Mouse (Mus musculus) embryonic stem cell, embryonic (primary cell): ENCODE results near the gene Mical2.

Experiments used
- CTCF ChIA-PET, 4 experiments: fragments of 300-600 bp in 2 of 4; fragments of 350-600 bp in 2 of 4; sonication (Branson Sonifier 250); formaldehyde crosslinking; loops; one replicate each; lab custom pipeline; 2022; ENCODE audit warnings: inconsistent platforms in 2 of 4; lab: Charles Lee
- POLR2A ChIA-PET, 4 experiments: fragments of 300-600 bp in 2 of 4; fragments of 350-600 bp in 2 of 4; sonication (Branson Sonifier 250); formaldehyde crosslinking; loops; one replicate each; lab custom pipeline; 2022; ENCODE audit warnings: antibody characterized with exemption in 4 of 4, inconsistent platforms in 1 of 4; lab: Charles Lee

Mical2 gene

DNA sequence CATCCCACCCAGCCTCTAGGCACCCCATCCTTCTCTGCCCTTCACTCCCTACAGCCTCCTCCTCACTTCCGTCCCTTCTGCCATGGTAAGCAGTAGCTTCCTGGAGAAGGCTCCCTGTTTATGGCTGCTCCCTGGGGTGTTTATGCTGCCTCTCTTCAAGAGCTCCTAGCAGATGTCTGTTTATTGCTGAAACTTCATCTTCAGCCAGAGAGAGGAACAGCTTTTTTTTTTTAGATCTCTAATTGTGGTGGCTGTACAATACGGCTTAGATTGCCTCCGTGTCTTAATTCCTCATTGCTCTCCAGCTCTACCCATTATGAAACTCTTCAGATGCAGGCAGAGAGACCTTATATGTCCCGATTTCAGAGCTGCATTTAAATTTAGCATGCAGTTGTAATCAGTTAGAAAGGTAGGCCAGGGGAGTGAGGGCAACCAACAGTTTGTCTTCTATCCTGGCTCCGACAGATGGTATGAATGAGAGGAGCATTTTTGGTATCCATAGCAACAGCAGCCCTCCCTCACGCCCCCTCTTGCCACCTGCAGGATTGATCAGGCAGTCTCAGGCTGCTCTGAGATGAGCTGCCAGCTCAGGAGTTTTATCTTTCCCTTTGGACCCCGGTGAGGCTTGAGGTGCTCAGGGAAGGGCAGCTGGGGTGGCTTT lies 7.8 kb downstream of the Mical2 start:
- CTCF ChIA-PET: no interaction called here

DNA sequence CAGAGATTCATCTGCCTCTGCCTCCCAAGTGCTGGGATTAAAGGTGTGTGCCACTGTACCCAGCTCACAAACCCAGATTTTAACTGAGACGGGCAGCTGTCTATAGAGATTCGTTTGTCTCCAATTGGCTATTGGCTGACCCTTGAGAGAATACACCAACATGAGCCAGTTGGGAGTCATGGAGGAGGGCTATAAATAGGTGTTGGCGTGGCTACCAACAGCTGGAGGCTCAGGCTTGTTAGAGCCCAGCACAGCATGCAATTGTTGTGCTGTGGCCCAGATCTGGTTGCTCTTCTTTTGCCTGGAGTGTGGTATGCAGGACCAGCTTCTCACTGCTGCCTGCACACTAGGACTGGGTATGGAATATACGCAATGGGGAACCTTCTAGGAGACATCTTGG lies 8.8 kb downstream of the Mical2 start:
- ChIA-PET POLR2A (no interaction called here), CTCF (no interaction called here)

More for the DNA sequence above, 7.8 kb downstream of the Mical2 start:
- POLR2A ChIA-PET: interaction anchor here in 1 of 4 experiments (0.6 kb wide), 1 partner anchor 73 kb away, joined by 3 read pairs; no protein-coding TSS in a partner anchor

DNA sequence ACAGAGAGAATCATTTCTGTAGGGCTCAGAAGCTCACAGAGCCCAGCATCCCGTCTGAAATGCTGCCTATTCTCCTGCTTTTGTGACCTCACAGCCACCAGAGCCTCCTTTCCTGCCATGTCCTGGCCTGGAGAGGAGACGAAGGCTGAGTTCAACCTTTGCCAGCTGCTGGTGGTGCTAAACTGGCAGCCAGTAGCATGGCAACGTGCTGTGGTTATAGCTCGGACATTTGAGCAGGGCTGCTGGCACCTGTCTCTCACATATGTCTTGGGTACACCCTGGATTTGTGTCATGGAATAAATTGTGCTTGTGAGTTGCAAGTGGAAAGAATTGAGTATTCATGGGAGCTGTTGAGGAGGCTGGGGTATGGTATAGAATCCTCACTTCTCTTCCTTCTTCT lies 9.8 kb downstream of the Mical2 start:
- ChIA-PET CTCF (no interaction called here), POLR2A (interaction anchor here in 1 of 4 experiments (1.4 kb wide), 1 partner anchor 16 kb away, joined by 3 read pairs; no protein-coding TSS in a partner anchor)

DNA sequence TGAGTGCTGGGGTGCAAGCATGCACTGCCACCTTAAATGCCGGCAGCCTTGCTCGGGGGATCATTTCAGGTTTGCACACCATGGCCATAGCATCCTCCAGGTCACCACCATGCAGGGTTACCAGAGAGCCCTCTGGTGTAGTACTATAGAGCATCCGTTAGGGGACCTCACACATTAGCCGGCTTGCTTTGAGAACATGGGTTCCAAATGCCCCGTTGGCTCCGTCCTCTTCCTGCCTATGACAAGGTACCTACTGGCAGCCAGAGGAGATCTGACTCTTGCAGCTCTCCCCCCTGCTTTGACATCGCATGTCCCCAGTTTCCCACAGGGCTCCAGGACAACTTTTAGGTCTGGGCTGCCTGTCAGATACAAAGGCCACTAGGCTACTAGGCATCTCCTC lies 11.6 kb downstream of the Mical2 start:
- ChIA-PET POLR2A (no interaction called here), CTCF (no interaction called here)

DNA sequence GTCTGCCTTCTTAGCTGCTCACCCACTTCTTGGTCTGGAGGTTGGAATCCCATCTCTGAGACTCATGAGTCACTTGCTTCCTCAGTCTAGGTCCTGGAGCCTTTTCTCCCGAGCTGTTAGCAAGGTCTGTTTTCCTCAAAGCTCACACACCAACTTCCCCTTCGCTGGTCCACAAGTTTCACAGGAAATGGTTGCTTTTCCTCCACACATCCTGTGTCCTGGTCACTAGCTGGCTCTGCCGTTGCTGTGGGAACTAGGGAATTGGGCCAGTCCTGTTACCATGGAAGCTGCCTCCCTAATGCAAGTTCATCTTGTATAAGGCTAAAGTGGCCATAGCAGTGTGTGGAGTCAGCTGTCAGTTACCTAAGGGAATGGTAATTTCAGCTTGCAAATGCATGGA lies 12.2 kb downstream of the Mical2 start:
- ChIA-PET POLR2A (interaction anchor here in 1 of 4 experiments (0.6 kb wide), 1 partner anchor 25 kb away, joined by 5 read pairs; no protein-coding TSS in a partner anchor), CTCF (no interaction called here)

DNA sequence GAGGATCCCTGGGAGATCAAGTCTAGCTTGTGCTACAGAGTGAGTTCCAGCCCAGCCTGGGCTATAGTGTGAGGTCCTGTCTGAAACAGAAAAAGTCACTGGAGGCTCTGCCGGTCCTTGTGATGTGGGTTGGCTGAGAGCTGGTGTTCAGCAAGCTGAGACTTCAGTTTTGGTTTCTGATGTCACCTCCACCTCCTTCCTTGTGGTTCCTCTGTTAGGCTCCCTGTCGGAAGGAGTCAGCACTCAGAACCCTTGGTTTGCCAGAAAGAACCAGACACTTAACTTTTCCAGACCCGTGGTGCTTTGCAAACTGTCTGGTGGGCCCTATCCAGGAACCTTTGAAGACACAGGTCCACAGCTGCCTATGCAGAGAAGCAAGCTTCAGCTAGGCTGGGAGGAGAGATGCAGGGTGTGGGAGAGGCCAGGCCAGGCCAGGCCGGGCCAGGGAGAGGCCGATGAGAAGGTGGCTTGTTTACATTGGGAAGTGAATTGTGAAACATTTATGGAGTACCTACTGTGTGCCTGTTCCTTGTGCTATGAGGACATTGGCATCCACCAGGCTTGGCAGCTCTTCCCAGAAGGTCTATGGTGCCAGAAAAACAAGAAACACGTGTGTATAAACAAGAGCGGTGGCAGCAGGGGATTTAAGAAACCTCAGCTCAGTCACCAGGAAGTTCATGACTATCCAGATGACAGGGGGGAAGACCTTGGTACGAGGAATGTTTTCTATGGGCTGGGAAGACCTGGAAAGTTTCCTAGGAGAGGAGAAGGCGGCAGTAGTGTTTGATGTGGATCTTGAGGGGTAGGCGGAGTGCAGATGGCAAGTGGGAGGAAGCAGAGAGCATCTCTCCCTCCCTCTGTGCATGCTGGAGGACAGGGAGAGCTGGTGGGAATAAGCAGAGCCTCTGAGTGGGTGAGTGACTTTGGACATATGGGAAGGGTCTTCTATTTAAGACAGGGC lies 13.4 kb downstream of the Mical2 start:
- ChIA-PET CTCF (no interaction called here), POLR2A (interaction anchor here in 1 of 4 experiments (1.1 kb wide), 1 partner anchor 13 kb away, joined by 4 read pairs; no protein-coding TSS in a partner anchor)

DNA sequence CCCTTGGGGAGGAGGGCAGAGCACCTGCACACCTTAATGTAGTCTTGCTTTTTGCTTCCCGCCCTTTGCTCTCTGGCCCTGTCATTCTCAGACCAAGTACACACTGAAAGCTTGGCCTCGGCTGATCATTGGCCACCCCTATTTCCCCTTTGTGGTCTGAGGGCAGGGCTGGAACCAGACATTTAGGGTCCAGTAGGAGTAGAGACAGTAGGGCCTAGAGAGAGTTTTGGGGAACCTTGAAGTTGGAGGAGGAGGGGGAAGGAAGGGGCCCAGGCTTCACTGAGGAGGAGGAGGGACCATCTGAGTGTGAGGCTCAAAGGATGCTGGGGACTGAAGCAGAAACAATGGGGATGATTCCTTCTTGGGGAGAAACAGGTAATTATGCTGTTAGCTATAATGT lies 15.1 kb downstream of the Mical2 start:
- ChIA-PET CTCF (no interaction called here), POLR2A (interaction anchor here in 1 of 4 experiments (0.9 kb wide), 1 partner anchor 14 kb away, joined by 3 read pairs; no protein-coding TSS in a partner anchor)

DNA sequence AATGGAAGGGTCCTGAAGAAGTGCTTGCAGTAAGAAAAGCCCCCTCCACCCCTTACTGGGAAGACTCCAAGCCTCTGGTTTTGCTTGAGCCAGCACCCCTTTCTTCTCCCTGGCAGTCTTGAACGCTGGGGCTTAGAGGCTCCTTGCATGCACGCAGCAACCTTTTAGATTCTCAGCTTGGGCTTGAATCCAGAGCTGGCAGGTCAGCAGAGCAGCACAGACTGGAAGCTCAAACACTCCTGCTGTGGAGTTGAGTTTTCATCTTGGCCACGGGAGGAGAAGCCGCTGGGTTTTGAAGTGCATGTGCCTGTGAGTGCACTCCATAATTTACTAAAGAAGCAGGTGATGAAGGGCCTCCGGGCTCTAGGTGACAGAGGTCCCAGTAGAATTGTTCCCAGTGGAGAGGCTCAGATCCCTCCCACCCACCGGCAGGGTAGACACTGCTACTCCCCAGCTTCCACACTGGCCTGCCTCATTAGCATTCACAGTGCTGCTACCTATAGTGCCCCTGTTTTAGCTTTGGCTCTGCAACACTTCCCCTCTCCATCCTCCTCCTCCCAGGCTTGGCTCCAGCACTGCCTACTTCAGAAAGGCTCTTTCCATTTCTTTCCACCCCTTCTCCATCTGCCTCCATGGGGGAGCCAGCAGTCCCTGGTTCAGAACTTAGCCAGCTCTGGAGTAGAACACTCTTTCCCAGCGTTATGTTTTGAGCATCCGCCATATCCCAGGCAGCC lies 15.7 kb downstream of the Mical2 start:
- ChIA-PET POLR2A (interaction anchor here in 1 of 4 experiments (0.9 kb wide), 1 partner anchor 15 kb away, joined by 3 read pairs; no protein-coding TSS in a partner anchor), CTCF (no interaction called here)

DNA sequence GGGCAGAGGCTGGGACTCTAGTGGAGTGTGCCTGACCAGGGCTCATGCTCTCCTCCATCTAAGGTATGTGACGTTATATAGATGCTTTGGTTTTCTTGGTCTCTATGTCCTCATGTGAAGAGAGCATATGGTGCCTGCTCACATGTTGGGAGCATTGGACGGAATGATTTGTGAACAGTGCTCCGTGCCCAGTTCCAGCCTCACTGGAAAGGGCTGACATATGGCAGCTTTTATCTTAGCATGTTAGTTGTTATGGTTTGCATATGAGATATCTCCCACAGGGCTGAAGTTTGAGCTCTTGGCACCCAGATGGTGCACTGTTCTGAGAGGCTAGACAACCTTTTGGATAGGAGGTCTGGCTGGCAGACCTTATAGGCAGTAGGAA lies 16.3 kb downstream of the Mical2 start:
- POLR2A ChIA-PET: interaction anchor here in 1 of 4 experiments (1.3 kb wide), 1 partner anchor 35 kb away, joined by 3 read pairs; no protein-coding TSS in a partner anchor
- CTCF ChIA-PET: no interaction called here

DNA sequence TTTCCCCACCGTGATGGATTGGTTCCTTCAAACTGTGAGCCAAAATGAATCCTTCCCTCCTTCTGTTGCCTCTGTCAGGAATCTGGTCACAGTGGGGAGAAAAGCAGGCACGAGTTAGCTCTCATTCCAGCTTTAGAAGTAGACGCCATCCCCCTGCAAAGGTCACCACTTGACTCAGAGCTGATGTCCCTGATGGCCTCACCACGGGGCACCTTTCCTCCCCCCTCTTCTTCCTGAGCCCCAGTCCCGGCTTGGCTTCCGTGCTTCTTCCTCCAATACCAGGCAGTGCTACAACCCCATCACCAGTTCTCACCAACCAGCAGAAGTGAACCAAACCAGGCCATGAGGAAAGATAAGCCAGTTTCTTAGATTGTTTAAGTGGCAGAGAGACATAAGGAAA lies 16.9 kb downstream of the Mical2 start:
- POLR2A ChIA-PET: interaction anchor here in 1 of 4 experiments (1.3 kb wide), 1 partner anchor 35 kb away, joined by 3 read pairs; no protein-coding TSS in a partner anchor
- CTCF ChIA-PET: no interaction called here

DNA sequence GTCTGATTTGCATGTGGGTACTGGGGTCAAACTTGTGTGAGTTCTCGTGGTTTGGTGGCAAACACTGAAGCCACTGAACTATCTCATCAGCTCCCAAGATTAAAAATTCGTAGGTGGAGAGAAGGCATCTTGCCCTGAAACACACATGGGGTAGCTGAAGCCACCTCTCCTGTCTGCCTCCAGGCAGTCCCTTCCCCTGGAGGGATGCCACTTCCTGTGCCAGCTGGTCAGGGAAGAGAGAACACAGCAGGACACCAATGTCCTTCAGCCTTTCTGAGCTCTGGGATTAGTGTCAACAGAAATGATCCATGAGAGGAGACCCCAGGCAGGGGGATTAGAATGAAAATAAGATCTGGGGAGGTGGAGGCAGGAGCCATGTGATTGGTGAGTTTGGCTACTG lies 18.4 kb downstream of the Mical2 start:
- CTCF ChIA-PET: interaction anchor here in 2 of 4 experiments (0.6 to 0.9 kb wide), 2 partner anchors 50 to 55 kb away, joined by 3 read pairs; no protein-coding TSS in a partner anchor
- POLR2A ChIA-PET: no interaction called here

DNA sequence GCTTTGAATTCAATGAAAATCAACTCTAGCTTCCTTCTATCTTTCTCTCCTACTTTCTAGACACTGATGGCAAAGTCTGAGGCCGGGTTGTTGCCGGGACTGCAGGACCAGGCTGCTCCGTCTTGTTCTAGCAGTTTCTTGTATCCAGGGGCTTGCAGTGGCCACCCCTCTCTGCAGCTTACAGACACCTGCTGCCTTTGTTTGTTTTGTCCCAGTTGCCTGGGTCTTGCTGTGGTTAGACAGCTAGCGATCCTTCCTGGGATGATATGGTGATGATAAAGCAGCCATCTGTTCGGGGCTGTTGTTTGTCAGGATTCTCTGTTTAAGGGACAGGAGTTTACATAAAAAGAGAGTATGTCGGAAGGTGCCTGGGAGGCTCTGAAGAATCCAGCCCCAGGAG lies 19.0 kb downstream of the Mical2 start:
- ChIA-PET POLR2A (interaction anchor here in 1 of 4 experiments (0.6 kb wide), 1 partner anchor 183 kb away, joined by 3 read pairs; no protein-coding TSS in a partner anchor), CTCF (interaction anchor here in 2 of 4 experiments (0.6 to 0.9 kb wide), 2 partner anchors 49 to 55 kb away, joined by 3 read pairs; no protein-coding TSS in a partner anchor)

DNA sequence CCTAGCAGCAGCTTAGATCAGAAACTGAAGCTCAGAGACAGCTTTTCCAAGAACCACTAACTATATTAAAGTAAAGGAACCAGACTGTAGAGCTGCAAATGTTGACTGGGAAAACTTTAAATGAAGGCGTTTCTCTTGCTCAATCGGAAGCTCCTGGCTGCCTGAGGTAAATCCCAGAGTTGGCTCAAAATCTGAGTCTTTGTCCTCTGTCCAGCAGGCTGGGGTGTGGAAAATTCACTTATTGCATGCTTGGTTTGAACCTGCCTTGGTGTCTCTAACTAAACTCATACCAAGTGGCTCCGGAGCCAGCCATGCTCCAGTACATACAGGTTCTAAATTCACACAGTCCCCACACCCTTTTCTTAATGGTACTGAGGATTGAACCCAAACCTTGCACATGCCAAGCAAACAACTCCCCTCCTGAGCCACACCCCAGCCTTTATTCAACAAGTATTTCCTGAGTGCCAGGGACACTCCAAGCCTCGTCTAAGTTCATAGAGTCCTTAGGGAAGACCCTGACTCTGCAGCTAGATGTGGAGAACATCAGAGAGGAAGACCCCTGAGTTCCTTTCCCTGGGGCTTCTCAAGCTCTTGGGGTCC lies 20.3 kb downstream of the Mical2 start:
- CTCF ChIA-PET: no interaction called here
- POLR2A ChIA-PET: no interaction called here

DNA sequence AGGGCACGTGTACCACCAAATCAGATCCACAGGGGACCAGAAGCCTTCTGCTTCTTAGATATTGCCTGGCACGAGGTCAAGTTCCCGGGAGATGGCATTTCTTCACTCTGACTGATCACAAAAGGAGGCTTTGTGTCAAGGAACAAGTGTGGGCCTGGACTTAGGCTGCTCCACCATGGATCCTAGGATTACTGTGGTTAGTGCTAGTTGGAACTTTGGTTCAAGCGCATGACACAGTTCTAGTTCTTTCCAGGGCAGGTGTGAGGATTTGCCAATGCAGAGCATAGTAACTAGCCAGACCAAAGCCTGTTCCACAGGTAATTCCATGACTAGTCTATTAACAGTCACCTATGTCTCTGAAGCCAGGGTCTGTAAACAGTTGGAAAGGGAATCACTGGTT lies 20.8 kb downstream of the Mical2 start:
- CTCF ChIA-PET: no interaction called here
- POLR2A ChIA-PET: no interaction called here

DNA sequence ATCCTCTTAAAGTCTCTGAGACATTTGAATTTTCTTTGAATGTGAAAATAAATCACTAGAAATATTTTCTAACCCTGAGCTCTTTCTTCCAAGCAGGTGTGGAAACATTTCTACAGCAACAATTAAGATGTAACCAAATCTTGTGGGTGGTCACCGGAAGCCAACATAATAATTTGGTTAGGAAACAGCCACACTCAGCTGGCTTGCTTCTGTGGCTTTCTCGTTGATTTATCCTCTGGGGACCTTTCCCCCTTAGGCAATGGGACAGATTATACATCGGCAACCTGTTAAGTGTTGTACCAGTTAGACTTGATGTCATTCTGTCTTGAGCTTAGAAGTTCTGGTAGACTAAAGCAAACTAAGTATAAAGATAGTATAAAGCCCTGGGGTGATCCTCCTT lies 22.2 kb downstream of the Mical2 start:
- CTCF ChIA-PET: no interaction called here
- POLR2A ChIA-PET: no interaction called here

DNA sequence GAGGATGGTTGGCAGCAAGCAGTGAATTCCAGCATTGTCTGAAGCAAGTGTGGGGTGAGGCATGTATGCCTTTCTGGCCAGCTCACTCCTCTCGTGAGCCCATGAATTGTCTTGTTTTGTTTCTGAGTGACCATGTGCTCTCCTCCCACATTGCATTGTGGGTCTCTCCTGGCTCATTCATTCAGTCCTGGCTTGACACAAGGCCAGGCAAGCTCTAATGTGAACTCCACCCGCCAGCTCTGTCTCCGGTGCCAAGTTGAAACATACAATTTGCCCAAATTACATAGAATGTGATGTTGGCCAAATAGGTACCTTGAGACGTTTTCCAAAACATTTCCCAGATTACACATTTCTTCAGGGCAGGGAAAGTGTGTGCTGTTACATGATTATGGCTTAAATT lies 23.8 kb downstream of the Mical2 start:
- POLR2A ChIA-PET: no interaction called here
- CTCF ChIA-PET: no interaction called here

DNA sequence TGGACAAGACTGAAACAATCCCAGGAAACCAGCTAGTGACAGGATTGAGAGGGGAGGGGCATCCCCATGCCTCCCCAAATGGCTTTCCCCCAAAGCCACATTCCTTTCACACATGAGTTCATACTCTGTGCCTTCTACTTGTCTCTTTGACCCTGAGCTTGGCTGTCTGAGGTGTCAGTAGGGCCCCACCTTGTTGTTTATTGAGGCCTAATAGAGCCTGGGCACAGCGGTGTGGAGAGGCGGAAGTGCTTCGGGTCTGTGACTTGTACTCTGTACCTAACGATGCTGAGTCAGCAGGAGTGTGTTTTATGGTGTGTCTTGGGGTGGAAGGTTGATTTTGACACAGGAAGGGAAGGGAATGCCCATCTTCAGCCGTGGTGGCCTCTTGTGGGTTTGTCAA lies 26.4 kb downstream of the Mical2 start:
- POLR2A ChIA-PET: interaction anchor here in 1 of 4 experiments (0.7 kb wide), 1 partner anchor 27 kb away, joined by 3 read pairs; no protein-coding TSS in a partner anchor
- CTCF ChIA-PET: no interaction called here

DNA sequence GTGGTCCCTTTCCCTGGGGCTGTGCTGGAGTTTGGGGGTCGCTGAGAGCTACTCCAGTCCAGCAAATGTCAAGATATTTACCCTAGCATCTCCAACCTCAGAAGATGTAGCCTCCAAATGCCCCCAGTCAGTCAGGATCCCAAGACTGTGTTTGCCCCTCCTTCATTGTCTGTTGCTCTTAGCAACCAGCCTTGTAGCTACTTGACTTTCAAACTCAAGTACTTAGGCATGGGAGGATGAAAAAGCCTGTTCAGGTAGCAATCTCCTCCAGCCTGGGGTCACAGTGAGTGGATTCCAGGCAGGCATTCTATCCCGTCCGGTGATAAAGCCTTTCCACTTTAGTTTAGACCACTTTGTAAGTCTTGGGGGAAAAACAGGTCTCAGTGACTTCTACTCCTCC lies 28.6 kb downstream of the Mical2 start:
- ChIA-PET POLR2A (no interaction called here), CTCF (no interaction called here)
